Mouse (Mus musculus): ENCODE results near the gene Ppp1r8. TPM values are rescaled to one million over a fixed set of nuclear protein-coding genes. Genes with fewer than 3 reads are reported as not detected.

The Ppp1r8 gene
- polyA plus RNA-seq, 1 experiment from 2014 or later, result 48.5 TPM

DNA sequence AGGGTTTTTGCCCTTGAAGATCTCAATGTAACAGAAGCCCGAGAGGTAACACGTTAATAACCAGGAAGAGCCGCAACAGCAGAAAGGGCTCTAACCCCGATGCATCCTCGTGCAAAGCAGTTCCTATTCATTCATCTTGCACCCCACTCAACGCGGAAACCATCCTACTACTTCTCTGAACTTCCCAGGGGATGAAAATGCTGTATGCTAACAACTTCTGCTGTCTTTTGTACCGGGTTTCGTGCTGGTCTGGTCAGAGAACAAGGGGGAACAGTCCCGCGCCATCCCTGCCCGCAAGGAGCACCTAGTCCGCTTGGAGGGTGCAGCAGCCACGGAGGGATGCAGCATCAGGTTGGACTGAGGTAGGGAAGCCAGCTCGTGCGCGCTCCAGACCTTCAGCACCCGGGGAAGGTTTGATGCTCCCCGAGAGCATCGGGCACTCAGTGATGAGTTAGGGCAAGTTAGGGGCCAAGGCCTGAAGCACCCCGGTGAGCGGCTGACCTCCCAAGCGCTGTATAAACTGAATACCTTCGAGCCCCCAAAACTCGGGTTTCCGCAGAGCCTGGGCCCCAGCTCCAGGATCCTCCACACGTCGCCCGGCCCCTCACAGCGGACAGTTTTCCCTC is 575 bp downstream of the Ppp1r8 start:
- H3K36me3 ChIP-seq, result peaks cover 33% of the 10 kb centered on the region
- WGBS, result under 1% methylated on average over 30 of the region's 30 CpGs
- peak overlapping the region; percentile 93 for H3K4me3 ChIP-seq
- no peaks in the 10 kb centered on the region for H3K27me3 ChIP-seq
- no peaks in the 10 kb centered on the region for H3K9me3 ChIP-seq
- peak; percentile 67 for ATAC-seq (ENCODE audit: low FRiP score)
- H3K27ac ChIP-seq, result peak overlapping the region; percentile 87
- H3K9ac ChIP-seq, result peak overlapping the region; percentile 94
- peaks cover 17% of the 10 kb centered on the region for H3K4me1 ChIP-seq (replicated peaks)
- H3K4me2 ChIP-seq, result peak overlapping the region; percentile 77

DNA sequence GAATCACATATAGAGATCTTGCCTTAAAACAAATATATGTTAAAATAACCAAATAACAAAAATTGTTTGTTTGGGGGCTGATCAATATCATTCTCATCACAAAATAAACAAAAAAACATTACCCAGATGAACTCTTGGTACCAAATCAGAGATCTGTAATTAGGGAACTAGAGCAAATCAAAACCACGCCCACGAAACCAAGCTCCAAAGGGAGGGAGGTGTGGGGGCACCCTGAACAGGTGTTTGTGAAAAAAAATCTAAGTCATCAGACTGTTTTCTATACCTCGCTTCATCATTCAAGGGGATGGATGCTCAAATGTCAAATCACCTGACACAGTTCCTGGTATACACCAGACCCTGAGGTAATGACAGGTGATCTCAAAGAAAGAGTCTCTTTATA is 1.5 kb downstream of the Ppp1r8 start:
- H3K27ac ChIP-seq, result 0 out of 2 replicates have a peak overlapping the region, but pooled peaks have one; percentile 3
- H3K4me3 ChIP-seq, result peak overlapping the region; percentile 93
- H3K27me3 ChIP-seq, result no peaks in the 10 kb centered on the region
- 89% methylated on average over 3 of the region's 3 CpGs for WGBS
- ATAC-seq (ENCODE audit: low FRiP score), result no peak
- H3K4me2 ChIP-seq, result peak overlapping the region; percentile 77
- peak overlapping the region; percentile 94 for H3K9ac ChIP-seq
- peaks cover 41% of the 10 kb centered on the region for H3K36me3 ChIP-seq
- H3K9me3 ChIP-seq, result no peaks in the 10 kb centered on the region
- peaks cover 17% of the 10 kb centered on the region for H3K4me1 ChIP-seq (replicated peaks)

DNA sequence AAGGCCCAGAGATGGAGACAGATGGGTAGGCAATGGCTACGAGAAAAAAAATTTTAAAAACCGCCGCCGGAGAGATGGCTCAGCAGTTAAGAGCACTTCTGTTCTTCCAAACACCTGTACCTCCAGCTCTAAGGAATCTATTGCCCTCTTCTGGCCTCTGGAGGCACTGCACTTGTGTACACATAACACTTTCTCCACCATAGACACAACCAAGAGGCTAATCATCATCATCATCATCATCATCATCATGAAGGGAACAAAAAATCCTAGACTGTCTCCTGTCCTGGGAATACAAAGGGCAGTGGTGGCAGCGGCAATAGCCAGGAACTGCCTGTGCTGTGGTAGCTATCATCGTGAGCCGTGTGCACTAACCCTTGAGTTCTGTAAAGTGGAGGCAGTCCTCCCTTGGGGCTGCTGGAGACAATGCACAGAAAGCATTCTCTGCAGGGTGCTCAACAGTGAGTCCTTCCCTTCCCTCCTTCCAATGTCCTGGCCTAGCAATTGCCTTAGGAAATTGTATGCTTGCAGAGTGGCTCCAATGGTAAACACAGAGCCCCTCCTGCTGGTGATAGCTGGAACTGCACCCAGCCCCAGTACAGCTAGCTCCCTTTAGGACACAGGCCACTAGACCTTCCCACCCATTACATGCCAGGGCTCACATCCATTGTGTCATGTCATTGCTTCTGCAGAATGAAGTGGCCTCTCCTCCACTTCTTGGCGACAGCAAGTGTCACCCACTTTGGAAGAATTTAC is 19.2 kb downstream of the Ppp1r8 start:
- H3K27ac ChIP-seq, result no peak overlapping the region
- H3K9ac ChIP-seq, result no peak overlapping the region
- no peak for ATAC-seq (ENCODE audit: low FRiP score)
- H3K4me1 ChIP-seq (replicated peaks), result no peaks in the 10 kb centered on the region
- WGBS, result 76% methylated on average over 8 of the region's 8 CpGs
- H3K4me2 ChIP-seq, result no peak overlapping the region
- H3K9me3 ChIP-seq, result peaks cover 17% of the 10 kb centered on the region
- peaks cover 42% of the 10 kb centered on the region for H3K36me3 ChIP-seq
- H3K27me3 ChIP-seq, result no peaks in the 10 kb centered on the region
- H3K4me3 ChIP-seq, result no peak overlapping the region

DNA sequence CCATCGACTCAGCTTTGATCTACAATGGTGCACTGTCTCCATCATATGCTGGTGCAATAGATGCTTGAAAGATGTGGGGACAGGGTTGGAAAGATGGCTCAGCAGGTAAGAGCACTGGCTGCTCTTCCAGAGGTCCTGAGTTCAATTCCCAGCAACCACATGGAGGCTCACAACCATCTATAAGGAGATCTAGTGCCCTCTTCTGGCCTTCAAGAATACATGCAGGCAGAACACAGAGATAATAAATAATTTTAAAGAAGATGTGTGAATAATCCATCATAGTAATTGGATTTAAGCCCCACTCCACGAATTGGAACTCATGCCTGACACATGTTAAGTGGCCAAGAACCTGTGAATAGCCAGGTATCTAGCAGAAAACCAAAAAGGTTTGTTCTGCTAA is 24.5 kb downstream of the Ppp1r8 start:
- WGBS, result 54% methylated on average over 2 of the region's 2 CpGs
- ATAC-seq (ENCODE audit: low FRiP score), result no peak
- H3K9ac ChIP-seq, result no peak overlapping the region
- H3K4me2 ChIP-seq, result no peak overlapping the region
- no peak overlapping the region for H3K27ac ChIP-seq
- H3K27me3 ChIP-seq, result no peaks in the 10 kb centered on the region
- no peak overlapping the region for H3K4me3 ChIP-seq
- no peaks in the 10 kb centered on the region for H3K4me1 ChIP-seq (replicated peaks)
- H3K36me3 ChIP-seq, result no peaks in the 10 kb centered on the region; the same call in 1 of the 2 replicates
- H3K9me3 ChIP-seq, result peaks cover 17% of the 10 kb centered on the region

DNA sequence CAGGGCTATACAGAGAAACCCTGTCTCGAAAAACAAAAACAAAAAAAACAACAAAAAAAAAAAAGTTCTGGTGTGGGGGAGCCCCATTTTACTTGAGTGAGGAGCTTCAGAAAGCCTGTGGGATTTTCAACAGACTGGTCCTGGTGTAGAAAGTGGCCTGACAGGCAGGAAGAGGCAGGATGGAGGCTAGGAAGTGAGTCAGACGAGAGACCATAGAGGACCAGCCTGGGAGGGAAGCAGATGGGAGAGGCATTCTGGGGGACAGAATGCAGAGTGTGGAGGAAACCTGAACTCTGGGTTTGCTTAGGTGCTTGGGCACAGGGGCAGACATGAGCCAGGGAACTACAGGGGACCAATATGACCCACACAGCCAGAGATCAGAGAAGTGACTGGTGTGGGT is 26.1 kb downstream of the Ppp1r8 start:
- Histone ChIP-seq H3K36me3 (no peaks in the 10 kb centered on the region; the same call in 1 of the 2 replicates), H3K9ac (no peak overlapping the region), H3K27ac (no peak overlapping the region), H3K4me1 (replicated peaks) (no peaks in the 10 kb centered on the region), H3K4me3 (no peak overlapping the region), H3K9me3 (peaks cover 17% of the 10 kb centered on the region), H3K4me2 (no peak overlapping the region), H3K27me3 (no peaks in the 10 kb centered on the region)
- 84% methylated on average over 2 of the region's 2 CpGs for WGBS
- ATAC-seq (ENCODE audit: low FRiP score), result no peak

DNA sequence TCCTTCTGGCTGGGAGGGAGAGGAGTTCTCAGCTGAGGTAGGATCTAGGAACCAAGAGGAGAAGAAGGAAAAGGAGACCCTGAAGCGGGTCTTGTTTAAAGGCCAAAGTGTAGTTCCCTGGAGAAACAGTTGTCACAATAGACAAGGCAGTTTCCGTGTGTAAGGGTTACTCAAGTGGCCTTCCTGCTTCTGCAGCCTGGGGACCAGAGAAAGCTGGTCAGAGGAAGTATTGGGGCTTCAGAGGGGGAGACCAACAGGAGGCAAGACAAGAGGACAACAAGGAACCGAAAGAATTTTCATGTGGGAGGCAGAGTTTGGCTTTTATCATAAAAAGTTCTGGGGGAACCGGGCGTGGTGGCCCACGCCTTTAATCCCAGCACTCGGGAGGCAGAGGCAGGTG is 26.6 kb downstream of the Ppp1r8 start:
- peaks cover 16% of the 10 kb centered on the region for H3K9me3 ChIP-seq
- no peak overlapping the region for H3K9ac ChIP-seq
- WGBS, result 90% methylated on average over 7 of the region's 7 CpGs
- no peaks in the 10 kb centered on the region for H3K27me3 ChIP-seq
- no peak overlapping the region for H3K4me3 ChIP-seq
- no peaks in the 10 kb centered on the region for H3K4me1 ChIP-seq (replicated peaks)
- no peak for ATAC-seq (ENCODE audit: low FRiP score)
- H3K36me3 ChIP-seq, result no peaks in the 10 kb centered on the region; the same call in 1 of the 2 replicates
- no peak overlapping the region for H3K4me2 ChIP-seq
- H3K27ac ChIP-seq, result no peak overlapping the region

DNA sequence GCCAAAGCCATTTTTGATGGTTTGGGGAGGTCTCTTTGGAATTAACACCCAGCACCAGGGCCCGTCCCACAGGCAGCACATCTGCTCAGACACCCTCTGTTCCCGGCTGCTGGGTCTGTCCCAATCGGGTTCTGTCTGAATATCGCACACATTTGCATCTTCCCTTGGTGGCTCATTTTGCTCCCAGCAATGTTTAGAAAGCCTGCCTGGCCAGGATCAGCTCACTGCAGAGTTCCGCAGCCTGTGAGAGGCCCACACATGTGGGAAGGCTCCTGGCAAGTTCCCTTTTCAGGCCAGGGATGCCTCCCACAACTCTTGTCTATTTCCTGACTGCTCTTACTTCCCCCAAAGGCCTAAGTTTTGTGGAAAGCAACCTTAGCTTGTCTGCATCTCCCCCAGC is 33.3 kb downstream of the Ppp1r8 start:
- Histone ChIP-seq H3K4me3 (no peak overlapping the region), H3K4me2 (no peak overlapping the region), H3K27ac (no peak overlapping the region), H3K9me3 (no peaks in the 10 kb centered on the region), H3K4me1 (replicated peaks) (no peaks in the 10 kb centered on the region), H3K36me3 (no peaks in the 10 kb centered on the region), H3K27me3 (no peaks in the 10 kb centered on the region), H3K9ac (no peak overlapping the region)
- 86% methylated on average over 5 of the region's 5 CpGs for WGBS
- ATAC-seq (ENCODE audit: low FRiP score), result no peak

DNA sequence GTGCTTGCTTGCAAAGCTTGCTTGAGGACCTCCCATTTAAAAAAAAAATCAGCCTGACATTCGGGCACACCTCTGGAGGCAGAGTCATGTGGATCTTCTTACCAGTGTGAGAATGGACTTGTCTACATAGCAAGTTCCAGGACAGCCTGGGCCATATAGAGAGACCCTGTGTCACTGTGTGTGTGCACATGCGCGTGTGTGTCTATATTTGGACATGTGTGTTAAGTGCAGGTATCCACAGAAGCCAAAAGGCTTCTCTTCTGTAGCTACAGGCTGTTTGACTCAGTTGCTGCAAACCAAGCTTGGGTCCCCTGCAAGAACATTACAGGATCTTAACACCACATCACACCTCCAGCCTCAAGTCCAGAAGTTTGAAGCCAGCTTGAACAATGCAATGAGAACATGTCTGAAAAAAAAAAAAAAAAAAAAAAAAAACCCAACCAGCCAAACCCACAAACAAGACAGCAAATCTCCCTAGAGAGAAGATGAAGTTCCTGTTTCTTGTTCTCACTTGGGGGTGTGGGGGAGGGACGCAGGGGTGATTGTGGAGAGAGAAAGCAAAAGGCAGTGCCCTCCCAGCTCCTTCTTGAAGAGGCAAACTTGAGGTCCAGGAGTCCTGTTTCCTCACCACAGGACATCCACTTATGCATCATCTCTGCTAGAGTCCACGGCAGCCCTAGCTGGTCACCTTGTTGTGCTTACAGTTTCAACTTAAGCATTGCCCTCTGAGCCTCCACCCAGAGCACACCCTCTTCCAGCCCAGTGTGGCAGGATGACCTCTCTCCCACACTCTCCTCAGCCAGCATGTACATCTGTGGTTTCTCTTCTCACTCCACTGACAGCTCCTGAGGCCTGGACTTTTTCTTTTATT is 35.0 kb downstream of the Ppp1r8 start:
- Histone ChIP-seq H3K4me3 (no peak overlapping the region), H3K36me3 (no peaks in the 10 kb centered on the region), H3K4me2 (no peak overlapping the region), H3K4me1 (replicated peaks) (no peaks in the 10 kb centered on the region), H3K27ac (no peak overlapping the region), H3K9ac (no peak overlapping the region), H3K27me3 (no peaks in the 10 kb centered on the region), H3K9me3 (no peaks in the 10 kb centered on the region)
- 80% methylated on average over 5 of the region's 5 CpGs for WGBS
- no peak for ATAC-seq (ENCODE audit: low FRiP score)

DNA sequence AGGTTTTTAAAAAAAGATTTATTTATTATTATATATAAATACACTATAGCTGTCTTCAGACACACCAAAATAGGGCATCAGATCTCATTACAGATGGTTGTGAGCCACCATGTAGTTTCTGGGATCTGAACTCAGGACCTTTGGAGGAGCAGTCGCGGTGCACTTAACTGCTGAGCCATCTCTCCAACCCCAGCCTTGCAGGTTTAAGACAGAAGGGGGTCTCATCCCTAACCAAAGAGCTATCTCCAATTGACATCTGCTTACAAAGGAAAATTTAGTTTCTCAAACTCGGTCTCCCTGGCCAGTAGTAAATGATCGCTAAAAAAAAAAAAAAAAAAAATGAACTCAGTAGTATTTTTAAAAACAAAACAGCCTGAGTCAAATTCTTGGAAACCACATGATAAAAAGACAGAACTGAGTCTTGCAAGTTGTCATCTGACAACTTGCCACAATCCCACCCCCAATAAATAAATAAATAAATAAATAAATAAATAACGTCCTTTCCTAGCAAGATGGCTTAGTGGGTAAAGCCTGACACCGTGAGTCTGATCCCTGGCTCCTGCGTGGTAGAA is 36.3 kb downstream of the Ppp1r8 start:
- H3K9me3 ChIP-seq, result no peaks in the 10 kb centered on the region
- WGBS, result 95% methylated on average over 7 of the region's 7 CpGs
- no peaks in the 10 kb centered on the region for H3K27me3 ChIP-seq
- H3K27ac ChIP-seq, result no peak overlapping the region
- no peaks in the 10 kb centered on the region for H3K36me3 ChIP-seq
- H3K4me2 ChIP-seq, result no peak overlapping the region
- H3K4me3 ChIP-seq, result no peak overlapping the region
- H3K4me1 ChIP-seq (replicated peaks), result no peaks in the 10 kb centered on the region
- no peak for ATAC-seq (ENCODE audit: low FRiP score)
- no peak overlapping the region for H3K9ac ChIP-seq

DNA sequence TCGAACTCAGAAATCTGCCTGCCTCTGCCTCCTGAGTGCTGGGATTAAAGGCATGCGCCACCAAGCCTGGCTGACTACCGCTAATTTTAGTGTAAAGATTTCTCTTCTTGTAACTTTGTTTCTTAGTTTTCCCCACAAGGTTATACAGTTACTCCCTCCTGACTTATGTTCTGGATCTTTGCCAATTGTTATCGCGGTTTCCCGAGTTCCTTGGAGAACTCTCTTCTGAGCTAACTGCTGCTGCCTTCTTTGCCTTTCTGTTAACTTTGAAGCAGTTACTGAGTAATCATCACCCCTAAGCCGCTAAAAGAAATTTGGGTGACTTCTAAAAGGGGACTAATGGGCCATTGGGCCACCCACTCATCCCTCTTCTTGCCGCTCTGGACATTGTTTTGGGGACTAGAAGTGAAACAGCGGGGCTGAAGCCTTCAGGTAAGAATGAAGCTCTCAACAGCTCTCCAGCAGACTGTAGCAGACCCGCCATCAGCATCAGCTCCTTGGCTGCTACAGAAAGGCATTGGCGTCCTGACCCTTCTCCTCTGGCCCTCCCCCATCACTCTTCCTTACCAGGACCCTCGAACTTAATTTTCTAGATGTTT is 37.3 kb downstream of the Ppp1r8 start:
- Histone ChIP-seq H3K4me2 (no peak overlapping the region), H3K9ac (no peak overlapping the region), H3K9me3 (no peaks in the 10 kb centered on the region), H3K4me3 (no peak overlapping the region), H3K27ac (no peak overlapping the region), H3K27me3 (no peaks in the 10 kb centered on the region), H3K36me3 (no peaks in the 10 kb centered on the region), H3K4me1 (replicated peaks) (no peaks in the 10 kb centered on the region)
- no peak for ATAC-seq (ENCODE audit: low FRiP score)
- WGBS, result 89% methylated on average over 12 of the region's 12 CpGs

DNA sequence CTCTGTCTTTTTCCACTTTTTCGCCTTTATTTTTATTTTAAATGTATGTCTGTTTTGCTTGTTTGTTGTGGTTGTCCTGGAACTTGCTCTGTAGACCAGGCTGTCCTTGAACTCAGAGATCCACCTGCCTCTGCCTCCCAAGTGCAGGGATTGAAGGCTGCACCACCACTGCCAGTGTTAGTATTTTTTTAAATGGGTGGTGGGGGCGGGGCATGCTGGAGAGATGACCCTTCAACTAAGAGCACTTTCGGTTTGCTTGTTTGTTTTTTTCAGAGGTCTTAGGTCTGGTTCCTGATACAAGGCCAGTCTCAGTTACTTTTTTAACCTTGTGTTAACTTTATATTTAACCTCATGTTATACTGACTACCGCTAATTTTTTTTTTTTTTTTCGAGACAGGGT is 37.8 kb downstream of the Ppp1r8 start:
- WGBS, result 88% methylated on average over 5 of the region's 5 CpGs
- Histone ChIP-seq H3K27ac (no peak overlapping the region), H3K4me2 (no peak overlapping the region)

DNA sequence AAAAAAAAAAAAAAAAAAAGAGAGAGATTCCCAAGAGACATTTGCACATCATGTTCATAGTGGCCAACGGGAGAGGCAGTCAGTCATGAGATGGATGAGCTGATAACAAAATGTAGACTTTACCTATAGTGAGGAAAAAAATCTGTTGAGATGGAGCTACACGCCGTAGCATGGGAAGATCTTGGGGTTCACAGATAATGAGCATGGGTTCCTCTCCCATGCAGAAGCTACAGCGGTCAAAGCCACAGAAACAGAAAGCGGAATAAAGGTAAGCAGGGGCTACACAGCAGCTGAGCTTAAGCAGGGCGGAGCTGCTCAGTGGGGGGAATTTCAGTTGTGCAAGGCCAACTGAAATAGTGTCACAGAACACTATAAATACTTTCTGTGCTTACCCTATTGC is 38.6 kb downstream of the Ppp1r8 start:
- no peak overlapping the region for H3K9ac ChIP-seq
- H3K27me3 ChIP-seq, result no peaks in the 10 kb centered on the region
- no peak for ATAC-seq (ENCODE audit: low FRiP score)
- H3K4me3 ChIP-seq, result no peak overlapping the region
- 95% methylated on average over 6 of the region's 6 CpGs for WGBS
- H3K27ac ChIP-seq, result no peak overlapping the region
- H3K36me3 ChIP-seq, result no peaks in the 10 kb centered on the region
- H3K9me3 ChIP-seq, result no peaks in the 10 kb centered on the region
- no peaks in the 10 kb centered on the region for H3K4me1 ChIP-seq (replicated peaks)
- no peak overlapping the region for H3K4me2 ChIP-seq

More for the DNA sequence above, 37.8 kb downstream of the Ppp1r8 start:
- H3K4me3 ChIP-seq, result no peak overlapping the region
- no peak overlapping the region for H3K9ac ChIP-seq
- no peaks in the 10 kb centered on the region for H3K36me3 ChIP-seq
- ATAC-seq (ENCODE audit: low FRiP score), result no peak
- no peaks in the 10 kb centered on the region for H3K4me1 ChIP-seq (replicated peaks)
- no peaks in the 10 kb centered on the region for H3K27me3 ChIP-seq
- no peaks in the 10 kb centered on the region for H3K9me3 ChIP-seq

Data from hindbrain, embryonic 13.5 days (tissue).